Mouse (Mus musculus): ENCODE measurements around the gene Rbm39. TPM values are rescaled to one million over a fixed set of nuclear protein-coding genes. Genes with fewer than 3 reads are reported as not detected.
A peak's percentile ranks its signal among the peaks of the same experiment; 100 is the strongest.
"Not testable (repeated sequence)": the region's sequence is repeated elsewhere in the genome, so short reads cannot be mapped to it uniquely, and the experiment has no call there.

Gene Rbm39
- polyA plus RNA-seq, 1 experiment from 2014 or later, result 434 TPM

- H3K27me3 ChIP-seq (replicated peaks), result no peaks in the 10 kb centered on the region
- peak overlapping the region; percentile 96 for H3K27ac ChIP-seq (ENCODE audit: poor library complexity, severe bottlenecking)
- H3K9me3 ChIP-seq (replicated peaks), result no peaks in the 10 kb centered on the region
- peak overlapping the region; percentile 73 for H3K4me2 ChIP-seq
- H3K4me3 ChIP-seq, result peak overlapping the region; percentile 75
- ATAC-seq (ENCODE audit: insufficient number of reproducible peaks, low FRiP score), result peak; percentile 12
- under 1% methylated on average over 16 of the region's 16 CpGs for WGBS
- peaks cover 45% of the 10 kb centered on the region for H3K36me3 ChIP-seq
- 0 out of 2 replicates have a peak, but pooled peaks cover 8% of the 10 kb centered on the region for H3K4me1 ChIP-seq (replicated peaks)
- H3K9ac ChIP-seq, result peak overlapping the region; percentile 82
These were observed 36.7 kb downstream of the Rbm39 start for GRCm38 (mm10) chr2:156143367-156143766.

GRCm38 (mm10) chr2:156142820-156143219 lies 37.2 kb downstream of the Rbm39 start:
- Histone ChIP-seq H3K9me3 (replicated peaks) (no peaks in the 10 kb centered on the region), H3K4me3 (peak overlapping the region; percentile 75; the same call in 1 of the 2 replicates), H3K27ac (ENCODE audit: poor library complexity, severe bottlenecking) (no peak overlapping the region; the same call in 1 of the 2 replicates), H3K4me1 (replicated peaks) (0 out of 2 replicates have a peak, but pooled peaks cover 8% of the 10 kb centered on the region), H3K27me3 (replicated peaks) (no peaks in the 10 kb centered on the region), H3K36me3 (peaks cover 41% of the 10 kb centered on the region), H3K4me2 (peak overlapping the region; percentile 73), H3K9ac (no peak overlapping the region)
- WGBS, result 83% methylated on average over 2 of the region's 2 CpGs
- no peak for ATAC-seq (ENCODE audit: insufficient number of reproducible peaks, low FRiP score)

DNA sequence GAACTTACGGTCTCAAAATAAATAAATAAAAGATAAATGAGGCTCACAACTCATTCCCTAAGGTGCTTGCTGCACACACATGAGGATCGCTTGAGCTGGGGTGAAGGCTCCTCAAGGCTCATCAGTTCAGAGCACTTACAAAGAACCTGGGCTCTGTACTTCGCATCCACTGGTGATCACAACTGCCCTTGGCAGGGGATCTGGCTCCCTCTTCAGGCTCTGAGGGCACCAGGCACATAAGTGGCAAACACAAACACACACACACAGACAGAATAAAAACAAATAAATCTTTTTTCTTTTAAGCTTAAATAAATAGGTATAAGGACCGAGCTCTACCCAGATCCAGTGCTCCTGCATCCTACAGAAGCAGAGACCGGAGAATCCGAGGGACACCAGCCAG lies 44.3 kb downstream of the Rbm39 start:
- 80% methylated on average over 6 of the region's 6 CpGs for WGBS

DNA sequence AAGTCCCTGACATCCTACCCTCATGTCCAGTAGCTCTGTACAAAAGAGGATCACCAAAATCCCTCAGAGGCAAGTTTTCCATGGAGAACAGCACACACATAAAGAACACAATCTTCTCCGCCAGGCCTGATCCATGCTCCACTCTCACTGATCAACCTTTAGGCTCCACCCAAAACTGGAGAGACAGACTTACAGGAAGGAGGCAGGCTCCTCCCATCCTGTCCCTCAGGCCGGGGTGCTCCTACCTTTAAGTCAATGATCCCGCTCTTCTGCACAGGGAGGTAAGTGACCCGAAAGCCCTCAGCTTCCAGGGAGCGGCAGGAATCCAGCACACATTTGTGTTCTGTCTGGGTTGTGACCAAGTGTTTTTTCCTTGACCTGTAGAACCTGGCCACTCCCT lies 45.9 kb downstream of the Rbm39 start:
- 88% methylated on average over 5 of the region's 5 CpGs for WGBS
- Histone ChIP-seq H3K36me3 (peaks cover 38% of the 10 kb centered on the region), H3K9ac (no peak overlapping the region), H3K4me1 (replicated peaks) (no peaks in the 10 kb centered on the region), H3K27ac (ENCODE audit: poor library complexity, severe bottlenecking) (no peak overlapping the region), H3K9me3 (replicated peaks) (no peaks in the 10 kb centered on the region), H3K4me2 (no peak overlapping the region), H3K27me3 (replicated peaks) (no peaks in the 10 kb centered on the region), H3K4me3 (no peak overlapping the region)
- ATAC-seq (ENCODE audit: insufficient number of reproducible peaks, low FRiP score), result no peak

More for the DNA sequence above, 44.3 kb downstream of the Rbm39 start:
- Histone ChIP-seq H3K9ac (no peak overlapping the region), H3K4me3 (no peak overlapping the region), H3K4me1 (replicated peaks) (no peaks in the 10 kb centered on the region), H3K27ac (ENCODE audit: poor library complexity, severe bottlenecking) (no peak overlapping the region), H3K4me2 (no peak overlapping the region), H3K36me3 (peaks cover 48% of the 10 kb centered on the region), H3K27me3 (replicated peaks) (no peaks in the 10 kb centered on the region), H3K9me3 (replicated peaks) (no peaks in the 10 kb centered on the region)
- ATAC-seq (ENCODE audit: insufficient number of reproducible peaks, low FRiP score), result no peak

DNA sequence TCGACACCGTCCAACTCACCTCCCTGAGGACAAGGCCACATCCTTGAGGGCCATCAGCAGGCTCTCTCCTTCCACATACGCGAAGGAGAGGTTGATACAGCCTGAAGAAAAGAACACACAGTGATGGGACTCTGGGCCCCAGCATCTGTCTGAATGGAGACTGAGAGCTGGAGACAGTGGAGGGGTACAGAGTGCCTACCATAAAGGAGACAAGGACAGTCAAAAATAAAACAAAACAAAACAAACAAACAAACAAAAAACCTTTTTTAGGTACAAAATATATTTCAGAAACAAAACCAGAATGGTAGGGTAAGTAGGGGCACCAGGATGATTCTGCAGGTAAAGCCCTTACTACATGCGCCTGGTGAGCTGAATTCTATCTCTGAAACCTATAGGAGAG lies 53.0 kb downstream of the Rbm39 start, which contains the start of gene Gm28036:
TSS of gene Gm28036 (minus strand) at position 101 of the 400 bp plus-strand sequence.
- no peak within 1 kb of the TSS for H3K27ac ChIP-seq (ENCODE audit: poor library complexity, severe bottlenecking)
- H3K4me1 ChIP-seq (replicated peaks), result no peaks in the 10 kb centered on the region
- H3K4me3 ChIP-seq, result no peak within 1 kb of the TSS
- no peak within 1 kb of the TSS for H3K4me2 ChIP-seq
- H3K36me3 ChIP-seq, result peaks cover 63% of the 10 kb centered on the region
- no peaks in the 10 kb centered on the region for H3K9me3 ChIP-seq (replicated peaks)
- no peaks in the 10 kb centered on the region for H3K27me3 ChIP-seq (replicated peaks)
- H3K9ac ChIP-seq, result no peak within 1 kb of the TSS
- WGBS, result 91% methylated on average over 5 of the region's 5 CpGs
- ATAC-seq (ENCODE audit: insufficient number of reproducible peaks, low FRiP score), result no peak

GRCm38 (mm10) chr2:156123731-156124130 lies 56.3 kb downstream of the Rbm39 start:
- H3K4me3 ChIP-seq, result no peak overlapping the region
- WGBS, result 80% methylated on average over 5 of the region's 5 CpGs
- H3K4me2 ChIP-seq, result no peak overlapping the region
- H3K9me3 ChIP-seq (replicated peaks), result peaks cover 4% of the 10 kb centered on the region; the same call in 1 of the 2 replicates
- H3K4me1 ChIP-seq (replicated peaks), result no peaks in the 10 kb centered on the region
- H3K36me3 ChIP-seq, result peaks cover 46% of the 10 kb centered on the region
- H3K27ac ChIP-seq (ENCODE audit: poor library complexity, severe bottlenecking), result no peak overlapping the region
- ATAC-seq (ENCODE audit: insufficient number of reproducible peaks, low FRiP score), result no peak
- no peak overlapping the region for H3K9ac ChIP-seq
- H3K27me3 ChIP-seq (replicated peaks), result no peaks in the 10 kb centered on the region

GRCm38 (mm10) chr2:156119566-156119965 lies 60.5 kb downstream of the Rbm39 start:
- H3K27ac ChIP-seq (ENCODE audit: poor library complexity, severe bottlenecking), result no peak overlapping the region
- H3K4me3 ChIP-seq, result no peak overlapping the region
- peaks cover 4% of the 10 kb centered on the region; the same call in 1 of the 2 replicates for H3K9me3 ChIP-seq (replicated peaks)
- no peak for ATAC-seq (ENCODE audit: insufficient number of reproducible peaks, low FRiP score)
- no peak overlapping the region for H3K4me2 ChIP-seq
- H3K4me1 ChIP-seq (replicated peaks), result no peaks in the 10 kb centered on the region
- no peak overlapping the region for H3K9ac ChIP-seq
- no peaks in the 10 kb centered on the region for H3K27me3 ChIP-seq (replicated peaks)
- H3K36me3 ChIP-seq, result peaks cover 18% of the 10 kb centered on the region

DNA sequence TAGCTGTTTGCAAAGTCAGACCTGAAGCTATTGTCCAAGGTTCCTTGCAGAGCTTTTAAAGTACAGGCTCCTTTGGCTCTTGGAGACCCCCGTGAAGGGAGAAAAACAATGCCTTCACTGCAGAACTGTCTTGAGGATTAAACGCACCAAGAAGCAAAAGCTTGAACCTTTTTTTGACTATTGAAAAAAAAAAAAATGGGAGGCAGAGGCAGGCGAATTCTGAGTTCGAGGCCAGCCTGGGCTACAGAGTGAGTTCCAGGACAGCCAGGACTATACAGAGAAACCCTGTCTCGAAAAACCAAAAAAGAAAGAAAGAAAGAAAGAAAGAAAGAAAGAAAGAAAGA lies 68.0 kb downstream of the Rbm39 start:
- H3K9ac ChIP-seq, result peak overlapping the region; percentile 98
- not testable (repeated sequence) for ATAC-seq (ENCODE audit: insufficient number of reproducible peaks, low FRiP score); H3K9me3 ChIP-seq (replicated peaks); H3K27me3 ChIP-seq (replicated peaks); H3K36me3 ChIP-seq; H3K4me1 ChIP-seq (replicated peaks)
- H3K27ac ChIP-seq (ENCODE audit: poor library complexity, severe bottlenecking), result peak overlapping the region; percentile 93
- 23% methylated on average over 5 of the region's 5 CpGs for WGBS
- peak overlapping the region; percentile 82 for H3K4me2 ChIP-seq
- H3K4me3 ChIP-seq, result peak overlapping the region; percentile 92

DNA sequence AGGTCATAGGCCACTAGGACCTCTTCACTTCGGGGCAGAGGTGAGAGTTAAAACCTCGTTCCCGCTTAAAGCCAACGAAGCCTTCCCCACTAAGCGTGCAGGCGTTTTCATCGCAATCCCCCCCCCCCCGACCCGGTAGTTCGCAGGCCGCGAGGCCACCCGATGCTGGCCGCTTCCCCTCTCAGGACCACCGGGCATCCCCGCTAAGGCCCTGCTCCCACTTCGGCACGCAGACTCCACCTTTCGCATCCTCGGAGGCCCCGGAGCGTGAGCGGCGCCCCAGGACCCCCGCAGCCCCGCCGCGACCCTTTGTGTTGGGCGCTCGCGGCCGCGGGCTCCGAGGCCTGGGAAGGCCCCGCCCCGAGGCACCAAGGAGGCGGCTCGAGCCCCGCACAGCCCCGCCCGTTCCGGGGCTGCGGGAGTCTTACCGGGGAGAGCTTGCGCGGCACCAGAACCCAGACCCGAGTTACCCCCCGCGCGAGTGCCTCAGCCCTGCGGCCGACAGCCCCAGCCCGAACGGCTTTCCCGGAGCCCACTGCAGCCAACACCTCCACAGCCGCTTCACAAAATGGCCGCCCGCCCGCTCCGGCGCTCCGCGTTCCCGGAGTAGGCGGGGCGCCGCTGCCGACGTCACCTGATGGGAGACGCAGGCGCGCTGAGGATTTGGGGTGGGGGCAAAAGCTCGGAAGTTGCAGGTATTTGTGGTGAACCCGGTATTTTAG lies 68.5 kb downstream of the Rbm39 start, which contains the start of the genes Cpne1 and Rbm12:
TSS of gene Cpne1 (minus strand) at position 608 of the 722 bp plus-strand sequence.
TSS of gene Rbm12 (minus strand) at position 621 of the 722 bp plus-strand sequence.
- ATAC-seq (ENCODE audit: insufficient number of reproducible peaks, low FRiP score), result peak; percentile 94
- no peaks in the 10 kb centered on the region for H3K36me3 ChIP-seq
- H3K27ac ChIP-seq (ENCODE audit: poor library complexity, severe bottlenecking), result peak within 1 kb of the TSS; percentile 93
- H3K4me3 ChIP-seq, result peak within 1 kb of the TSS; percentile 92
- H3K9me3 ChIP-seq (replicated peaks), result no peaks in the 10 kb centered on the region
- H3K27me3 ChIP-seq (replicated peaks), result no peaks in the 10 kb centered on the region
- H3K4me2 ChIP-seq, result peak within 1 kb of the TSS; percentile 82
- peak within 1 kb of the TSS; percentile 98 for H3K9ac ChIP-seq
- under 1% methylated on average over 74 of the region's 74 CpGs for WGBS
- H3K4me1 ChIP-seq (replicated peaks), result peaks cover 6% of the 10 kb centered on the region

GRCm38 (mm10) chr2:156110627-156111357 lies 69.2 kb downstream of the Rbm39 start:
- H3K4me3 ChIP-seq, result peak overlapping the region; percentile 92
- peaks cover 6% of the 10 kb centered on the region for H3K4me1 ChIP-seq (replicated peaks)
- peak overlapping the region; percentile 98 for H3K9ac ChIP-seq
- H3K9me3 ChIP-seq (replicated peaks), result no peaks in the 10 kb centered on the region
- WGBS, result under 1% methylated on average over 16 of the region's 16 CpGs
- H3K27ac ChIP-seq (ENCODE audit: poor library complexity, severe bottlenecking), result peak overlapping the region; percentile 93
- H3K4me2 ChIP-seq, result peak overlapping the region; percentile 82
- ATAC-seq (ENCODE audit: insufficient number of reproducible peaks, low FRiP score), result peak; percentile 68
- no peaks in the 10 kb centered on the region for H3K36me3 ChIP-seq
- H3K27me3 ChIP-seq (replicated peaks), result no peaks in the 10 kb centered on the region

Data from heart, embryonic 12.5 days (tissue).